Mouse (Mus musculus): ENCODE measurements at regions not wholly inside any gene's neighbourhood (a gene's known extent, or its start where the extent isn't known, plus 50 kb on each side); places are given as distances from the start of the nearest gene placed in this dataset.

GRCm38 (mm10) chr7:139741246-139741903, 57.8 kb upstream of the Cfap46 start:
- DNase-seq (ENCODE audit: low spot score) = no peak

GRCm38 (mm10) chr7:139746803-139747202, 63.2 kb upstream of the Cfap46 start:
- DNase-seq (ENCODE audit: low spot score) = peak; percentile 8

- DNase-seq (ENCODE audit: low spot score) = no peak
Measured at GRCm38 (mm10) chr7:139747290-139748067, 63.9 kb upstream of the Cfap46 start.

GRCm38 (mm10) chr7:139755004-139755403, 71.4 kb upstream of the Cfap46 start:
- DNase-seq (ENCODE audit: low spot score) = no peak

- no peak for DNase-seq (ENCODE audit: low spot score)
Measured at GRCm38 (mm10) chr7:139762522-139762921, 71.5 kb upstream of the Adgra1 start.

GRCm38 (mm10) chr7:139763241-139763640, 70.7 kb upstream of the Adgra1 start:
- DNase-seq (ENCODE audit: low spot score) = no peak

GRCm38 (mm10) chr7:139766296-139766695, 67.7 kb upstream of the Adgra1 start:
- no peak for DNase-seq (ENCODE audit: low spot score)

- no peak for DNase-seq (ENCODE audit: low spot score)
Measured at GRCm38 (mm10) chr7:139769167-139769566, 64.8 kb upstream of the Adgra1 start.

GRCm38 (mm10) chr7:139777243-139777642, 56.7 kb upstream of the Adgra1 start:
- DNase-seq (ENCODE audit: low spot score) = no peak

- no peak for DNase-seq (ENCODE audit: low spot score)
Measured at GRCm38 (mm10) chr7:139779876-139780275, 54.1 kb upstream of the Adgra1 start.

- DNase-seq (ENCODE audit: low spot score) = no peak
Measured at GRCm38 (mm10) chr7:139781513-139781912, 52.5 kb upstream of the Adgra1 start.
